Mouse (Mus musculus) liver, adult (tissue): ENCODE measurements around the gene Dpp8.
A peak's percentile ranks its signal among the peaks of the same experiment; 100 is the strongest.

Experiments
- GATA4 ChIP-seq: IDR thresholded peaks from 2 replicates; pipeline ENCODE4 v1.6.1; 2014; ENCODE audit warnings: mild to moderate bottlenecking, low read length; ENCODE audit not compliant: insufficient replicate concordance

Dpp8 gene

GRCm38 (mm10) chr9:65032269-65033108 is at the start of gene Dpp8:
Gene Dpp8, plus strand, starts transcription at chr9:65032414.
- TF ChIP-seq GATA4: peak; percentile 91; the same call in 1 of the 2 replicates

- no peak for TF ChIP-seq GATA4
Measured at GRCm38 (mm10) chr9:64985037-64985794, 47.0 kb upstream of the Dpp8 start.

GRCm38 (mm10) chr9:64985807-64986206 is 46.4 kb upstream of the Dpp8 start:
- no peak for TF ChIP-seq GATA4

GRCm38 (mm10) chr9:64987651-64988050 is 44.6 kb upstream of the Dpp8 start:
- no peak for TF ChIP-seq GATA4

- TF ChIP-seq GATA4: no peak
Measured at GRCm38 (mm10) chr9:64988443-64988842, 43.8 kb upstream of the Dpp8 start.

GRCm38 (mm10) chr9:64990291-64990690 is 41.9 kb upstream of the Dpp8 start:
- TF ChIP-seq GATA4: no peak

- TF ChIP-seq GATA4: no peak
Measured at GRCm38 (mm10) chr9:65001481-65001880, 30.7 kb upstream of the Dpp8 start.

GRCm38 (mm10) chr9:65005737-65006136 is 26.5 kb upstream of the Dpp8 start:
- TF ChIP-seq GATA4: no peak

GRCm38 (mm10) chr9:65010632-65011031 is 21.6 kb upstream of the Dpp8 start:
- no peak for TF ChIP-seq GATA4

- no peak for TF ChIP-seq GATA4
Measured at GRCm38 (mm10) chr9:65011304-65011703, 20.9 kb upstream of the Dpp8 start.

GRCm38 (mm10) chr9:65015461-65016222 is 16.6 kb upstream of the Dpp8 start:
- TF ChIP-seq GATA4: no peak

GRCm38 (mm10) chr9:65016241-65016977 is 15.8 kb upstream of the Dpp8 start:
- TF ChIP-seq GATA4: no peak

GRCm38 (mm10) chr9:65016978-65017827 is 15.0 kb upstream of the Dpp8 start:
- TF ChIP-seq GATA4: no peak

GRCm38 (mm10) chr9:65017896-65018295 is 14.3 kb upstream of the Dpp8 start:
- TF ChIP-seq GATA4: no peak
